Mouse (Mus musculus) kidney, embryonic 14.5 days (tissue): ENCODE results near the gene Pfkfb4. TPM values are rescaled to one million over a fixed set of nuclear protein-coding genes. Genes with fewer than 3 reads are reported as not detected.

ENCODE experiments used
- ATAC-seq: fragments of 200-750 bp; cut with Nextera tagmentation; 2 replicates; pipeline ENCODE4 v1.8.0; 2017; ENCODE audit warnings: moderate number of reproducible peaks, mild to moderate bottlenecking, moderate TSS enrichment, moderate library complexity; ENCODE audit not compliant: low FRiP score, low TSS enrichment
- H3K27ac ChIP-seq: fragments of 300-500 bp; sonication (generic); 2 replicates; pipeline ENCODE4 v1.5.1; 2014; ENCODE audit warnings: low read depth, mild to moderate bottlenecking, low read length, moderate library complexity, mixed read lengths
- H3K27me3 ChIP-seq: fragments of 300-500 bp; sonication (generic); 2 replicates; pipeline ENCODE4 v1.6.1; 2014; ENCODE audit warnings: mild to moderate bottlenecking, low read length; ENCODE audit not compliant: control insufficient read depth, insufficient read depth
- H3K36me3 ChIP-seq: fragments of 300-500 bp; sonication (generic); 2 replicates; pipeline ENCODE4 v1.6.1; 2014; ENCODE audit warnings: low read length, mixed read lengths; ENCODE audit not compliant: control insufficient read depth, insufficient read depth
- H3K4me1 ChIP-seq: fragments of 300-500 bp; sonication (generic); 2 replicates; pipeline ENCODE4 v1.6.1; 2014; ENCODE audit warnings: low read length, mixed read lengths; ENCODE audit not compliant: control insufficient read depth, insufficient read depth
- H3K4me2 ChIP-seq: fragments of 300-500 bp; sonication (generic); replicated peaks from 2 replicates; pipeline ENCODE4 v1.6.1; 2014; ENCODE audit warnings: low read depth, mild to moderate bottlenecking, low read length
- H3K4me3 ChIP-seq: fragments of 300-500 bp; sonication (generic); 2 replicates; pipeline ENCODE4 v1.5.1; 2014; ENCODE audit warnings: mild to moderate bottlenecking, low read length
- H3K9ac ChIP-seq: fragments of 300-500 bp; sonication (generic); 2 replicates; pipeline ENCODE4 v1.6.1; 2014; ENCODE audit warnings: low read depth, mild to moderate bottlenecking, low read length, moderate library complexity
- H3K9me3 ChIP-seq: fragments of 300-500 bp; sonication (generic); 2 replicates; pipeline ENCODE4 v1.6.1; 2016; ENCODE audit warnings: low read length; ENCODE audit not compliant: control insufficient read depth
- WGBS: fragments of 180-500 bp; shearing (Covaris S2); extraction: QIAGEN DNeasy Blood & Tissue Kit; methylation state at CpG from one replicate; pipeline ENCODE4 v1.1.7; 2014; 5-methylcytosine and 5-hydroxymethylcytosine counted together
- polyA plus RNA-seq: library from polyadenylated mRNA; unstranded; fragments of >200 nt; fragmentation: Nextera tagmentation; extraction: Ambion mirVana; gene quantifications from 2 replicates; pipeline ENCODE4 v1.2.1, GENCODE M21; 2014

Gene Pfkfb4
- polyA plus RNA-seq, 1 experiment from 2014 or later = 10.1 TPM

DNA sequence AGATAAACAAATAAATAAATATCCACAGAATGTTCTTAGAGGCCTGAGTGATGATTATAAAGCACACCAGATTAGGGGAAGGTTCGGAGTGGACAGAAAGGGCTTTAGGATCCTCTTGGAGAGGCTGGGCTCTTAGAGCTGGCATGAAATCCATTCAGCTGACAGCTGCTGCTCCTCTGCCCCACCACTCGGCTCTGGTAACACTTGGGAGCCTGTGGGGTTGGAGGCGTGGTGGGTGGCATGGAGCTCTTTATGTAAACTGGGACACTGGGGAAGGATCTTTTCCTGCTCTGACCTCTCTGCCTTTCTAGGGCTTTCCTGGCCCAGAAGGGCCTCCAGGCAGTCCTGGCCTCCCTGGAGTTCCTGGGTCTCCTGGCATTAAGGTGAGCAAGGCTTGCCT is 28.0 kb upstream of the Pfkfb4 start:
- no peak overlapping the region for H3K9ac ChIP-seq
- H3K4me2 ChIP-seq = no peak overlapping the region
- 83% methylated on average over 3 of the region's 3 CpGs for WGBS
- H3K27me3 ChIP-seq = no peaks in the 10 kb centered on the region
- no peak for ATAC-seq
- no peak overlapping the region for H3K4me3 ChIP-seq
- no peaks in the 10 kb centered on the region for H3K9me3 ChIP-seq
- H3K27ac ChIP-seq = no peak overlapping the region
- no peaks in the 10 kb centered on the region for H3K36me3 ChIP-seq
- no peaks in the 10 kb centered on the region for H3K4me1 ChIP-seq

DNA sequence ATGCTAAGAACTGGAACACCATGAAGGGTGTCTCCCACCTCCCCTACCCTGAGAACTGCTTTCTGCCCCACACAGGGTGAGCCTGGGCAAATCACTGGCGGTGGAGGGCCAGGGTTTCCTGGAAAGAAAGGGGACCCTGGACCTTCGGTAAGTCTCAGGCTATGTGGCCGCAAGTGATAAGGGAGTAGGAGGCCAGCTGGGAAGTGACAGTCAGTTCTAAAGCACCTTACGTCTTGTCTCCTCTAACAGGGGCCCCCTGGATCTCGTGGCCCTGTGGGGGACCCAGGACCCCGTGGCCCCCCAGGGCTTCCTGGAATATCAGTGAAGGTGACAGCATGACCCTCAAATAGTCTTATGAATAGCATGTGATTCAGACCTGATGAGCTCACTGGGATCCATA is 27.2 kb upstream of the Pfkfb4 start:
- no peaks in the 10 kb centered on the region for H3K27me3 ChIP-seq
- H3K9ac ChIP-seq = no peak overlapping the region
- no peaks in the 10 kb centered on the region for H3K9me3 ChIP-seq
- no peaks in the 10 kb centered on the region for H3K36me3 ChIP-seq
- WGBS = 86% methylated on average over 6 of the region's 6 CpGs
- H3K4me3 ChIP-seq = no peak overlapping the region
- H3K4me2 ChIP-seq = no peak overlapping the region
- no peaks in the 10 kb centered on the region for H3K4me1 ChIP-seq
- no peak for ATAC-seq
- no peak overlapping the region for H3K27ac ChIP-seq

DNA sequence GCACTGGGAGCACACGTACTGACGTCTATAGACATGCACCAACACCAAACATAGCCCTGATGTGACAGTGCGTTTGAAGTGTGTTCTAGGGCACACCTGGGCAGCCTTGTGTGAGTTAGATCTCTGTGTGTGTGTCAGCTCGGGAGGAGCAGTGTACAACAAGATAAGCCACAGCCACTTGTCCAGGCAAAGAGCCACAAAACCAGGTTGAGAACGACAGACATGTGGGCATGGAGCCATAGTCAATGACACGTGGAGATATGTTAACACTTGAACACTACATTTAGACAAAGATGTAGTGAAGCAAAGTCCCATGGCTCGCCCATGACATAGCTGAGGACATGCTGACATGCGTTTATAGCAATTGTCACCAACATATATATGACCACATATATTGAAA is 21.0 kb upstream of the Pfkfb4 start:
- H3K36me3 ChIP-seq = no peaks in the 10 kb centered on the region
- H3K9me3 ChIP-seq = no peaks in the 10 kb centered on the region
- H3K4me2 ChIP-seq = no peak overlapping the region
- 89% methylated on average over 8 of the region's 8 CpGs for WGBS
- H3K9ac ChIP-seq = no peak overlapping the region
- no peak for ATAC-seq
- H3K27ac ChIP-seq = no peak overlapping the region
- H3K4me1 ChIP-seq = no peaks in the 10 kb centered on the region
- H3K27me3 ChIP-seq = no peaks in the 10 kb centered on the region
- no peak overlapping the region for H3K4me3 ChIP-seq

DNA sequence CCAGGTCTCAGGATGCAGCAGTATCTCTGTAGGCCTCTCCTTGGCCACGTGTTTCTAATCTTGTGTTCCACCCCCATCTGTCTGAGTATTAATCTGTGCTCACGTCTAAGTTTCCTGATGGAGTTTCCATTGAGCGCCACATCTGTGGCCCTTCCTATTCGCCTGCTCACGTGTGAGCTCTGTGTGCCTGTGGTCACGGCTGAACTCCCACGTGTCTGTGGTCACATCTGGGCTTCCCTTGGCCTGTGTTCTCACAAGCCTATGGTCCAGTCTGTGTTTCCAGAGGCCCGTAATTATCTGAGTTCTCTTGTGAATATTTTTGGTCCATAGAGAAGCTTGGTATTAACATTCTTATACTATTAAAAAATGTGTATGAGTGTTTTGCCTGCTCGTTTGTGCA is 15.1 kb upstream of the Pfkfb4 start:
- Histone ChIP-seq H3K4me3 (no peak overlapping the region), H3K36me3 (no peaks in the 10 kb centered on the region), H3K4me2 (no peak overlapping the region), H3K9ac (no peak overlapping the region), H3K4me1 (no peaks in the 10 kb centered on the region), H3K9me3 (no peaks in the 10 kb centered on the region), H3K27me3 (no peaks in the 10 kb centered on the region), H3K27ac (no peak overlapping the region)
- ATAC-seq = no peak
- 82% methylated on average over 9 of the region's 9 CpGs for WGBS

DNA sequence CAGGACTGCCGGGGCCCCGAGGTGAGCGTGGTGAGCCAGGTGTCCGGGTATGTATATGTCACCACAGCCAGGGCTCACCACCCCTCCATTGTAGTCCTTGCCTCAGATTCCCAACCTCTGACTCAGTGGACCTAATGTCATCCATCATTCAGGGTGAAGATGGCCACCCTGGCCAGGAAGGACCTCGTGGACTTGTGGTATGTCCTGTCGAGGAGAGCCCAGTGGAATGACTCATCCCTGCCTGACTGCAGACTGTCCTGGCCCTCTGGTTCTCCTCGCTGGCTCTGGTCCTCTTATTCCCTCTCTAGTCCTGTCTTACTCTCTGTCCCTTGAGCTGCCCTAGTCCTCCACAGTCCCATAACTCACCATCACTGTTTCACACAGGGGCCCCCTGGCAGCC is 13.6 kb upstream of the Pfkfb4 start:
- Histone ChIP-seq H3K9ac (no peak overlapping the region), H3K27me3 (no peaks in the 10 kb centered on the region), H3K4me3 (no peak overlapping the region), H3K27ac (no peak overlapping the region), H3K4me1 (no peaks in the 10 kb centered on the region), H3K9me3 (no peaks in the 10 kb centered on the region), H3K4me2 (no peak overlapping the region), H3K36me3 (no peaks in the 10 kb centered on the region)
- 80% methylated on average over 7 of the region's 7 CpGs for WGBS
- ATAC-seq = no peak

DNA sequence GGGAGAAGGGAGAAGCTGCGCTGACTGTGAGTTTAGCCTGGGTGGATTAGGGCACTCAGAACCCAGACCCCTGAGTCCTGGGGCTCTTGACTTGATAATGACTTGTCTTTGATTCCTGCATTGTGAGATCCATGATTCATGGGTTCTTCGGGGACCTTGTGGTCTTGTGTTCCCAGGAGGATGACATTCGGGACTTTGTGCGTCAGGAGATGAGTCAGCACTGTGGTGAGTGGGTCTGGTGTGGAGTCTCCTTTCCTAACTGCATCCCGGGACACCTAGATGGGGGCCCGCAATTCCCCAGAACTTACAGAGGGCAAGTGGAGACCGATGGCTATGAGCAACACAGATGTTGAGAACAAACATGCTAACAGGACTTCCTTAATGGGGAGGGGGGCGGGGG is 9.1 kb upstream of the Pfkfb4 start:
- 73% methylated on average over 8 of the region's 8 CpGs for WGBS
- no peak overlapping the region for H3K4me3 ChIP-seq
- no peak for ATAC-seq
- H3K27ac ChIP-seq = no peak overlapping the region
- H3K4me1 ChIP-seq = no peaks in the 10 kb centered on the region
- H3K9ac ChIP-seq = no peak overlapping the region
- no peaks in the 10 kb centered on the region for H3K9me3 ChIP-seq
- H3K36me3 ChIP-seq = no peaks in the 10 kb centered on the region
- H3K4me2 ChIP-seq = no peak overlapping the region
- H3K27me3 ChIP-seq = no peaks in the 10 kb centered on the region

DNA sequence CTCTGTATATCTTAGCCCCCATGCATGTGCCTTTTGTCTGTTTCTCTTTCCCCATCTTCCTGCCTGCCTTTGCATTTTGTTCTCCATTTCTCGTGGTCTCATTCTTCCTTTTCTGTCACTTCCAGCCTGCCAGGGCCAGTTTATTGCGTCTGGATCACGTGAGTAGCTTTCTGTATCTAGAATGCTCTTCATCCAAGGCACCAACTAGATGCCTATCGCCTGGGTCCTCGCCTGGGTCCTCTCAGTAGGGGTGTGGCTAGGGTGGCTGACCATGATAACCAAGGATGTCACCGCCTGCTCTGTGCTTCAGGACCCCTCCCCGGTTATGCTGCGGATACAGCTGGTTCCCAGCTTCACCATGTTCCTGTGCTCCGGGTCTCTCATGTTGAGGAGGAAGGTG is 8.4 kb upstream of the Pfkfb4 start:
- no peaks in the 10 kb centered on the region for H3K9me3 ChIP-seq
- no peak overlapping the region for H3K4me3 ChIP-seq
- no peak overlapping the region for H3K4me2 ChIP-seq
- no peak for ATAC-seq
- H3K4me1 ChIP-seq = peaks cover 5% of the 10 kb centered on the region; the same call in 1 of the 2 replicates
- H3K9ac ChIP-seq = no peak overlapping the region
- H3K36me3 ChIP-seq = no peaks in the 10 kb centered on the region
- 74% methylated on average over 9 of the region's 9 CpGs for WGBS
- H3K27ac ChIP-seq = no peak overlapping the region
- no peaks in the 10 kb centered on the region for H3K27me3 ChIP-seq

DNA sequence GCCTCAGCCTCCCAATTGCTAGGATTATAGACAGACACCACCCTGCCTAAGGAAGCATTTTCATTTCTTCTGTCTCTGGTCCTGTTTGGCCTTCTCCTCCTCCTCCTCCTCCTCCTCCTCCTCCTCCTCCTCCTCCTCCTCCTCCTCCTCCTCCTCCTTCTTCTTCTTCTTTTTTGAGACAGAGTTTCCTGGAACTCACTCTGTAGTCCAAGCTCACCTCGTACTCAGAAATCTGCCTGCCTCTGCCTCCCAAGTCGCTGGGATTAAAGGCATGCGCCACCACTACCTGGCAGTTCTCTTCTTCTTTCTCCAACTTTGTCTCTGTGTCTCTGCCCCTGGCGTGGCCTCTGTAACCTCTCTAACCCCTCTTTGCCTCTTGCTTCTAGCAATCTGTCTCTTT is 5.9 kb upstream of the Pfkfb4 start, which contains the start of gene Ucn2:
Gene Ucn2 (plus strand): TSS at position 301 of the 400 bp plus-strand sequence.
- Histone ChIP-seq H3K27me3 (no peaks in the 10 kb centered on the region), H3K9ac (no peak within 1 kb of the TSS), H3K36me3 (no peaks in the 10 kb centered on the region), H3K4me3 (no peak within 1 kb of the TSS), H3K4me1 (peaks cover 13% of the 10 kb centered on the region; the same call in 1 of the 2 replicates), H3K27ac (no peak within 1 kb of the TSS), H3K4me2 (no peak within 1 kb of the TSS), H3K9me3 (no peaks in the 10 kb centered on the region)
- 92% methylated on average over 4 of the region's 4 CpGs for WGBS
- no peak for ATAC-seq

DNA sequence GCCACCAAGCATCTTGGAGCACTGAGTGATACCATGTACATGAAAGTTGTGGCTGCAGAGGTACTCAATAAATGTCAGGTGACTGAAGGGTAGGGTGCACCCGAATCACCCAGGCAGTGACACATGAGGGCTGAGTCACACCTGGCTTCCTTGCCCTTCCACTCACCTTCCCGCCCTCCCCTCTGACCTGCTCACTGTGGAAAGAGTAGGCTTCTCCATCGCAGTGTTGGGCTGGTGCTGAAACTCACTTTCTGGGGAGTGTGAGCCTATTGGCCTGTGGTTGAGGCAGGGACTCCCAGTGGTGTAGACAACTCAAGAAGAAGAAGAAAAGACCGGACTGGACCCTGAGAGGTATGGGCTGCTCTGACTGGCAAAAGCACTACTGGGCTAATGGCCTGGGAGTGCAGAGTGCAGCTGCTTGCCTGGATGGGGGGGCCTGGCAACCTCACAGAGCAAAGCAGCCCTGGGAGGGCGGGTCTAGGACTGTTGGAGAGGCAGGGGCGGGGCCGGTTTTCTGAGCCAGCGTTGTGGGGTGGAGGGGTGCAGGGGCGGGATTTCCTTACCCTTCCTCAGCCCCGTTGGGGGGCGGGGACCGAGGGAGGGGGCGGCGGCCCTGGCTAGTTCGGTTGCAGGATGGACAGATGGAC is 3.8 kb upstream of the Pfkfb4 start:
- peak overlapping the region; percentile 21 for H3K4me2 ChIP-seq
- H3K4me3 ChIP-seq = no peak overlapping the region; the same call in 1 of the 2 replicates
- no peak overlapping the region for H3K9ac ChIP-seq
- WGBS = 20% methylated on average over 14 of the region's 15 CpGs
- no peaks in the 10 kb centered on the region for H3K36me3 ChIP-seq
- H3K27me3 ChIP-seq = no peaks in the 10 kb centered on the region
- H3K9me3 ChIP-seq = no peaks in the 10 kb centered on the region
- peaks cover 25% of the 10 kb centered on the region for H3K4me1 ChIP-seq
- no peak overlapping the region for H3K27ac ChIP-seq
- ATAC-seq = no peak
